Mouse (Mus musculus): ENCODE measurements at regions not wholly inside any gene's neighbourhood (a gene's known extent, or its start where the extent isn't known, plus 50 kb on each side); places are given as distances from the start of the nearest gene placed in this dataset.

DNA sequence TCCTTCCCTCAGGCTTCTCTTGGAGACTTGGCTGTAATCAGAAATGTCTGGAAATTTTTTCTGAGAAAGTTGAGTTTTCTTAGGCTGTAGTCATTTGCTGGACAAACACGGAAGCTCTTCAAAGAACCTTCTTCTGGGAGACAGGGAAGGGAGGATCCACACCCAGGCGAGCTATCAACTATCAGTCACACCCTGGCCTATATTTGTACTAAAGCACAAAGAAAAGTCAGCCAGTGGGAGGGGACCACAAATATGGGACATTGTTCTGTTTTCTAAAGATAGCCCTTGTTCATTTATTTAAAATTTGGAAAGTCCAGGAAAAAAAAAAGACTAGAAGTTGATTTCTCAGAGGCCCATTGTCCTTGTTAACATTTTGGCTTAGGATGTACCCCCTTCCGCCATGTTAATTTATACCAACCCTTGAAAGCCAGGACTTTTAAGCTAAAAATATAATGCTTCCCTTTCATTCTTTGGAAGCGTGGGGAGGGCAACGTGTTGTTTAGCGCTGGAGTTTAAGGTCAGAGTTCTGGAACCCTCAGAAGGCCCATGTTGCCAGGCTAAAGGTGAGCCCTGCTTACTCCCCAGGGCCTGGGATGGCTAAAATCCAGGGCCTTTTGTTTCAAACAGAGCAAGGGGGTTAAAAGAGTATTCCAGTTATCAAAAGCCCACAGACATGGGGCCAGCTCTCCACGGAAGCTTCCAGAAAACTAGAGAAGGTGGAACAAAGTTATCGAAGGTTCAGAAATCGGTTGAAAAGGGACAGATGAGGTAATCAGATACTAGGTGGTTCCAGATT lies 99.0 kb upstream of the Max start:
- Histone ChIP-seq H3K9me3 (replicated peaks; ENCODE audit: control insufficient read depth, low read length) (no peaks in the 10 kb centered on the region), H3K36me3 (ENCODE audit: control insufficient read depth, insufficient read depth) (no peaks in the 10 kb centered on the region), H3K4me3 (ENCODE audit: low read depth, low read length) (no peak overlapping the region; the same call in 1 of the 2 replicates), H3K4me2 (ENCODE audit: low read depth, low read length) (peak overlapping the region; percentile 62), H3K4me1 (ENCODE audit: control insufficient read depth, low read depth, low read length) (peaks cover 17% of the 10 kb centered on the region), H3K27ac (ENCODE audit: low read length) (no peak overlapping the region), H3K27me3 (ENCODE audit: control insufficient read depth, insufficient read depth, low read depth, low read length) (no peaks in the 10 kb centered on the region), H3K9ac (ENCODE audit: low read depth, low read length) (no peak overlapping the region)
- no peak for ATAC-seq (ENCODE audit: low read depth)
- 48% methylated on average over 9 of the region's 9 CpGs for WGBS (ENCODE audit: insufficient replicate concordance)

DNA sequence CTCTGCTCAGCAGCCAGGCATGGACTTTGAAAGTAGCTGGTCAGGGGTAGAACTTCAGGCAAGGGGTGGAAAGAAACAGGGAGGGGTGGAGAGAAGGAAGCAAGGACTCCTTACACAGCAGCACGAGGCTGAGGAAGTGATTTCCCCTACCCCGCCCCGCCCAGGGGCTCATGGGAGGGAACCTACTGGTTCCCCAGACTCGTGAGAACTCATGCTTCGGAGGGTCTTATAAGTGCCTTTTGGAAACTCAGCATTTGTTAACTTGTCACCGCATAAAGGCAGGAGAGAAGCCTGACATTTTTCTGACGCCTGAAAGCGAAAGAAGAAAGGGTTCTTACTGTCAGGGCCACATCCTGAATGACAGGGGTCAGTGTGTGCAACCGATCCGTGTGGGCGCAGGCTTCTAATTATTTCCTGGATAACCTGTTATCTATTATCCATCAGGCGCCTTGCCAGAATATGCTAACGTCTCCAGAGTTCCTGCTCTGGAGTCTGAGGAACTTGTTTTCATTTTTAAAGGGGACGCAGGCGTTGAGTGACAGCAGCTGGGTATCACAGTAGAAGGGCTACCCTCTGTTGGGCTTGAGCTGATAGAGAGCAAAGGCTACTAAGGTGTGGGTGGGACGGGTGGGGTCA lies 98.2 kb upstream of the Max start:
- 9% methylated on average over 16 of the region's 16 CpGs for WGBS (ENCODE audit: insufficient replicate concordance)
- Histone ChIP-seq H3K36me3 (ENCODE audit: control insufficient read depth, insufficient read depth) (no peaks in the 10 kb centered on the region), H3K9ac (ENCODE audit: low read depth, low read length) (peak overlapping the region; percentile 26; the same call in 1 of the 2 replicates), H3K4me3 (ENCODE audit: low read depth, low read length) (peak overlapping the region; percentile 52), H3K27ac (ENCODE audit: low read length) (0 out of 2 replicates have a peak overlapping the region, but pooled peaks have one; percentile 16), H3K4me1 (ENCODE audit: control insufficient read depth, low read depth, low read length) (peaks cover 17% of the 10 kb centered on the region), H3K9me3 (replicated peaks; ENCODE audit: control insufficient read depth, low read length) (no peaks in the 10 kb centered on the region), H3K27me3 (ENCODE audit: control insufficient read depth, insufficient read depth, low read depth, low read length) (no peaks in the 10 kb centered on the region), H3K4me2 (ENCODE audit: low read depth, low read length) (peak overlapping the region; percentile 62)
- ATAC-seq (ENCODE audit: low read depth), result peak; percentile 37; the same call in 1 of the 2 replicates

DNA sequence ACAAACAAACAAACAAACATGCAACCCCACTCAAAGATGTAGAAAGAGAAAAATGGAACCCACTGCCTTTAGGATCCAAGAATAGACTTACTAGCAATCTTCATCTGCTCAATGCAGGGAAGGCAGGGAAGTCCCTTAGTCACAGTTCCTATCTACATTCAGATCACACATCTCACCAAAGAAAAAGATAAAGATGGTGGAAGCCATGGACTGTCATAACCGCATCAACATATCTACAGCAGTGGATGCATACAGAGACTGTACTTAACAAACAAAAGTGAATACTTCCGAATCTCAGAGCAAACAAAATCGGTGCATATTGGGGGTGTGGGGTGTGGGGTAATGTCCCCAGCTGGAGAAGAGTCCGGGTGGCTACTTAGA lies 97.7 kb upstream of the Max start:
- Histone ChIP-seq H3K27ac (ENCODE audit: low read length) (no peak overlapping the region), H3K9ac (ENCODE audit: low read depth, low read length) (no peak overlapping the region), H3K9me3 (replicated peaks; ENCODE audit: control insufficient read depth, low read length) (no peaks in the 10 kb centered on the region), H3K36me3 (ENCODE audit: control insufficient read depth, insufficient read depth) (no peaks in the 10 kb centered on the region), H3K27me3 (ENCODE audit: control insufficient read depth, insufficient read depth, low read depth, low read length) (no peaks in the 10 kb centered on the region), H3K4me2 (ENCODE audit: low read depth, low read length) (peak overlapping the region; percentile 62), H3K4me1 (ENCODE audit: control insufficient read depth, low read depth, low read length) (peaks cover 17% of the 10 kb centered on the region), H3K4me3 (ENCODE audit: low read depth, low read length) (peak overlapping the region; percentile 52; the same call in 1 of the 2 replicates)
- no peak for ATAC-seq (ENCODE audit: low read depth)
- WGBS (ENCODE audit: insufficient replicate concordance), result 49% methylated on average over 4 of the region's 4 CpGs

DNA sequence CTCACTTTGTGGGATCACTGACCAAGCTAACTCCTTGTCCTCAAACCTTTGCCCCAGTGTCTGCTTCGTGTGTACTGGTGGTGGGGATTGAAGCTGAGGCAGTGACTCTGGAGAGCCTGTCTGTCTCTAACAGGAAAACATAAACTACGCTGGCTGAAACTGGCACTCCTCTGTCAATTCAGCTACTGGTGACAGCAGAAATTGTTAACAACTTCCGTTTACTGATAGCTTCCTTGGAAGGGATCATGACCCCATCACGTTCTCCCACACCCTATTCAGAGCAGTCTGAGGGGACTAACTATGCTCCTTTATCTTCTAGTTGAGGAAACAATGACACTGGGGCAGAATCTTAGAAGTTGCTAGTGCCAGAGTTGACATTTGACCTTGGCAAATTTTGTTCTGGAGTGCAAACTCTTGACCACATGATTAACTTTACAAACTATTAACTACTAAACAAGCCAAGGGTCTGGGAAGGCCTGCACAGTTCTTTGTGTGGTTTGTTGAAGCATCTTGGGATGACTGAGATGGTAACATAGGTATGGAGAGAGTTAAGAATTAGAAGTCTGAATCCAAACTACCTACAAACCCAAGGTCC lies 96.7 kb upstream of the Max start:
- H3K4me1 ChIP-seq (ENCODE audit: control insufficient read depth, low read depth, low read length), result peaks cover 17% of the 10 kb centered on the region
- no peak overlapping the region for H3K4me3 ChIP-seq (ENCODE audit: low read depth, low read length)
- H3K9me3 ChIP-seq (replicated peaks; ENCODE audit: control insufficient read depth, low read length), result no peaks in the 10 kb centered on the region
- no peak overlapping the region for H3K9ac ChIP-seq (ENCODE audit: low read depth, low read length)
- H3K27ac ChIP-seq (ENCODE audit: low read length), result no peak overlapping the region
- WGBS (ENCODE audit: insufficient replicate concordance), result 12% methylated on average over 4 of the region's 4 CpGs
- no peak for ATAC-seq (ENCODE audit: low read depth)
- no peaks in the 10 kb centered on the region for H3K27me3 ChIP-seq (ENCODE audit: control insufficient read depth, insufficient read depth, low read depth, low read length)
- H3K4me2 ChIP-seq (ENCODE audit: low read depth, low read length), result no peak overlapping the region
- no peaks in the 10 kb centered on the region for H3K36me3 ChIP-seq (ENCODE audit: control insufficient read depth, insufficient read depth)

DNA sequence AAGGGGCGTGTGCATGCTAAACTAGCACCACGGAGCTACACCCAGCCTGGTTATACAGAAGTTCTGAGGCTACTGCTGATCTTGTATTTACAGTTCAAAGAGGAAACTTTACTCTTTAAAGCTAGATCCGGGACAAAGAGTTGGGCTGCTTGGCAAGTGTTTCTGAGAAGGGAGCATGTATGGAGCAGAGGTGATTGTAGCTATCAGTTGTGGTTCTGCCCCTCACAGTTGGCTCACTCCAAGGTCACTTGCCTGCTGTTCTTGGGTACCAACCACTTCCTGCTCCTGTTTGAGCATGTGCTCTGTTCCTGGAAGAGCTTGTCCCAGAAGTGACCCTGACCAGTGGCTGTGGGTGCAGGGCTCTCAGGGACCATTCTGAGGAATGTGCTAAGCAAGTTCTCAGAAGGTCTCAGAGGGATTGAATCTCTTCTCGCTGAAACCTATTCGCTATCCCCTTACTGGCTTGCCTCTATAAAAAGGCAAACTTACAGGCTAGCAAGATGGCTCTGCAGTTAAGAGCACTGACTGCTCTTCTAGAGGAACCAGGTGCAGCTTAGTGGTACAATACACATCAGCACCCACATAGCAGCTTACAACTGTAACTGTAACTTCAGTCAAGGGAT lies 94.9 kb upstream of the Max start:
- no peak overlapping the region for H3K27ac ChIP-seq (ENCODE audit: low read length)
- H3K36me3 ChIP-seq (ENCODE audit: control insufficient read depth, insufficient read depth), result no peaks in the 10 kb centered on the region
- peak; percentile 16; the same call in 1 of the 2 replicates for ATAC-seq (ENCODE audit: low read depth)
- H3K4me1 ChIP-seq (ENCODE audit: control insufficient read depth, low read depth, low read length), result peaks cover 17% of the 10 kb centered on the region
- H3K4me3 ChIP-seq (ENCODE audit: low read depth, low read length), result no peak overlapping the region
- 29% methylated on average over 5 of the region's 5 CpGs for WGBS (ENCODE audit: insufficient replicate concordance)
- no peak overlapping the region for H3K4me2 ChIP-seq (ENCODE audit: low read depth, low read length)
- H3K9ac ChIP-seq (ENCODE audit: low read depth, low read length), result no peak overlapping the region
- no peaks in the 10 kb centered on the region for H3K9me3 ChIP-seq (replicated peaks; ENCODE audit: control insufficient read depth, low read length)
- H3K27me3 ChIP-seq (ENCODE audit: control insufficient read depth, insufficient read depth, low read depth, low read length), result no peaks in the 10 kb centered on the region

DNA sequence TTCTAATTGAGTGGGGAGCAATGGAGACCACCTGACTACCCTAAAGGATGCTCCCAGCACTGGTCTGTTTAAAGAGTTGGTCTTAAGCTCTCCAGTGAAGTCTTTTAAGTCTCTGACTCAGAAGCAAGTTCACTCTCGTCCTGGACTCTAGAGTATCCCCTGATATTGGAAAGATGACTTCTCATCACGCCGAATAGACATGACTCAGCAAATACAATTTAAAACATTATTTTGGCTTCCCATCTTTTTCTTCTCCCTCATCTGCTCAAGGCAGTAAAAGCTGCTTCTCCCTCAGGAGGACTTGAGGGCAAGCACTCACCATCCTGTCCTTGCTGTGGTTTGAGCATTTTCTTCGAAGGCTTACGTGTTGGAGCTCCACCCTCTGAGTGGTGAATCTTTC lies 92.7 kb upstream of the Max start:
- WGBS (ENCODE audit: insufficient replicate concordance), result 37% methylated on average over 5 of the region's 5 CpGs
- ATAC-seq (ENCODE audit: low read depth), result no peak
- no peak overlapping the region for H3K4me2 ChIP-seq (ENCODE audit: low read depth, low read length)

DNA sequence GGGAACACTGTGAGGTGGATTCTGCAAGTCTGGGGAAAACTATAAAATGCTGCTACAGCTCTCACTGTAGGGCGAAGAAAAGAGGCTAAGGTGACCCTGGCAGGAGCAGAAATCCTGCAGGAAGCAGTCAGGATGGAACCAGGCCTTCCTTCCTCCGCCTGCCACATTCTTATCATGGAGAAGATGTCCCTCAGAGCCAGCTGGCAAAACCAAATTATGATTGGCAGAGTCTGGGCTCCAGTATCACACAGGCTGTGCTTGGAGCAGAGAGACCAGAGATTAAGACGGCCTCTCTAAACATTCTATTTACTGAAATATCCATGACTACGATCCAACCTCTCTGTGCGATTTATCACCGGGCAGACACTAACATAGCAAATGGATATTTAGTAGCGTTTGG lies 92.2 kb upstream of the Max start:
- Histone ChIP-seq H3K9me3 (replicated peaks; ENCODE audit: control insufficient read depth, low read length) (no peaks in the 10 kb centered on the region), H3K4me2 (ENCODE audit: low read depth, low read length) (no peak overlapping the region), H3K36me3 (ENCODE audit: control insufficient read depth, insufficient read depth) (no peaks in the 10 kb centered on the region), H3K4me3 (ENCODE audit: low read depth, low read length) (no peak overlapping the region), H3K27me3 (ENCODE audit: control insufficient read depth, insufficient read depth, low read depth, low read length) (no peaks in the 10 kb centered on the region), H3K27ac (ENCODE audit: low read length) (no peak overlapping the region), H3K9ac (ENCODE audit: low read depth, low read length) (no peak overlapping the region), H3K4me1 (ENCODE audit: control insufficient read depth, low read depth, low read length) (peaks cover 6% of the 10 kb centered on the region)
- no peak for ATAC-seq (ENCODE audit: low read depth)
- 58% methylated on average over 7 of the region's 7 CpGs for WGBS (ENCODE audit: insufficient replicate concordance)

More for the DNA sequence above, 92.7 kb upstream of the Max start:
- Histone ChIP-seq H3K27ac (ENCODE audit: low read length) (no peak overlapping the region), H3K4me3 (ENCODE audit: low read depth, low read length) (no peak overlapping the region), H3K4me1 (ENCODE audit: control insufficient read depth, low read depth, low read length) (peaks cover 6% of the 10 kb centered on the region), H3K9ac (ENCODE audit: low read depth, low read length) (no peak overlapping the region), H3K27me3 (ENCODE audit: control insufficient read depth, insufficient read depth, low read depth, low read length) (no peaks in the 10 kb centered on the region), H3K9me3 (replicated peaks; ENCODE audit: control insufficient read depth, low read length) (no peaks in the 10 kb centered on the region), H3K36me3 (ENCODE audit: control insufficient read depth, insufficient read depth) (no peaks in the 10 kb centered on the region)

DNA sequence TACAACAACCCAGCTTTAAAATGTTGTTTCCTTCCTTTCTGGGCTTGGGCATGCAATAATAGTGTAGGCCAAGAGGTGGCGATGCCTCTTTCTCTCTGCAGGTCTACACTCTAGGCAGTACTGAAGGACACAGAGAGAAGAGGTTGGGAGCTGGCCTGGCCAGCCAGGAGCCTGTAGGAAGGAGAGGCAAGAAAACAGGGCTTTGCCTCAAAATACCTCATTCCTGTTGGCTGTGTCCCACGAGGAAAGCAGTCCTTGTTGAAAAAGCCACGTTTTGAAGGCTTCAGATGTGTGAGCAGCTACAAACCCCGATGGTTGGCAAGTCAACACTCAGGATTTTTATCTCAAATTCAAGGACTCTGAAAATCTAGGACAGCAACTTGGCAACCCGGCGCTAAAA lies 90.9 kb upstream of the Max start:
- Histone ChIP-seq H3K27ac (ENCODE audit: low read length) (no peak overlapping the region), H3K36me3 (ENCODE audit: control insufficient read depth, insufficient read depth) (no peaks in the 10 kb centered on the region), H3K9ac (ENCODE audit: low read depth, low read length) (no peak overlapping the region), H3K4me3 (ENCODE audit: low read depth, low read length) (no peak overlapping the region), H3K4me2 (ENCODE audit: low read depth, low read length) (no peak overlapping the region), H3K9me3 (replicated peaks; ENCODE audit: control insufficient read depth, low read length) (no peaks in the 10 kb centered on the region), H3K4me1 (ENCODE audit: control insufficient read depth, low read depth, low read length) (peaks cover 6% of the 10 kb centered on the region), H3K27me3 (ENCODE audit: control insufficient read depth, insufficient read depth, low read depth, low read length) (no peaks in the 10 kb centered on the region)
- 40% methylated on average over 6 of the region's 6 CpGs for WGBS (ENCODE audit: insufficient replicate concordance)
- ATAC-seq (ENCODE audit: low read depth), result no peak

All from liver, embryonic 16.5 days (tissue).